Comparison of ENCODE assay signal across 27 mouse cellular contexts in the genomic region with DNA sequence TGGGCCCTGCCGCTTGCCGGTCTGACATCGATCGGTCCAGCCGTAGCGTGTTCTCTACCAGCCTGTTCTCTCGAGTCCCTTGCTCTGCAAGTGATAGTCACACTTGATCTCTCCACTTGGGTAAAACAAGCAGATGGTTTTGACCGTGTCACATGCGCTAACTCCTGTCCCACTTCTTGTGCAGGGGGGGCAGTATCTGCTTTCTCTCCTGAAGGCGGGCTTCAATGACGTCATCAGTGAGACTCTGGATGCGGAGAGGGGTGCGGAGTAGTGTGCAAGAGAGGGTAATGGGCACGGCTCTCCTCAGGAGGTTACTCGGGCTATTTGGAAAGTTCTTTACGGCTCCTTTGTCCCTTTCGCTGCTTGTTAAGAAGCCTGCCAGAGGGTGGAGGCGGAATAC.
A peak's percentile ranks its signal among the peaks of the same experiment; 100 is the strongest.
DNase-seq lines count a peak whose midpoint lies in the region; ATAC-seq and TF ChIP-seq lines count a peak whose summit lies in the region.
"Had no signal": no experiment of that assay in that cellular context is flagged by ENCODE, and none has a peak within 500 bp of the region (broad histone marks: within the 10 kb centered on the region; RNA-seq: fewer than 3 reads in every experiment).

No protein-coding gene starts in this region.

- H3K4me3 ChIP-seq in heart, embryonic 13.5 days, result no peak overlapping the region
- peak overlapping the region; percentile 35 for H3K4me3 ChIP-seq in E14TG2a.4 (replicated peaks; ENCODE audit: low read length)
- H3K4me3 ChIP-seq in limb, embryonic 12.5 days (replicated peaks), result no peak overlapping the region
- H3K4me3 ChIP-seq: embryonic facial prominence, embryonic 12.5 days; embryonic facial prominence, embryonic 15.5 days; gastrocnemius, adult 2 months; heart, embryonic 15.5 days; hindbrain, embryonic 15.5 days; intestine, embryonic 15.5 days had no signal

- peak; percentile 84 for DNase-seq in heart, adult 11 months
- DNase-seq in heart, postnatal 14 days, result no peak
- no peak for DNase-seq in heart, adult 18-20 months
- DNase-seq in layer of hippocampus, adult 11-12 months (ENCODE audit: low spot score), result no peak
- no peak for DNase-seq in lung, postnatal 10 days
- DNase-seq: adrenal gland, adult 2 months; adrenal gland, postnatal 14 days; cerebellum, adult 11 months; cerebellum, adult 2 months; cerebellum, adult 9-11 months; cerebellum, postnatal 25 days; forebrain, postnatal 0 days; gastrocnemius, adult 2 months; gastrocnemius, postnatal 14 days; heart, postnatal 10 days; heart, postnatal 4 days had no signal

- intact Hi-C loops in heart, postnatal 14 days (cut with DNase I), result no loop called here

- no peaks in the 10 kb centered on the region for H3K27me3 ChIP-seq in heart, embryonic 13.5 days (replicated peaks)
- H3K27me3 ChIP-seq in E14TG2a.4 (ENCODE audit: insufficient read depth, low read length), result no peaks in the 10 kb centered on the region
- no peaks in the 10 kb centered on the region for H3K27me3 ChIP-seq in limb, embryonic 12.5 days
- H3K27me3 ChIP-seq: embryonic facial prominence, embryonic 15.5 days; heart, embryonic 15.5 days; hindbrain, embryonic 15.5 days; intestine, embryonic 15.5 days; Patski had no signal

- ATAC-seq in heart, embryonic 13.5 days (ENCODE audit: extremely low read depth, insufficient number of reproducible peaks, low FRiP score, low TSS enrichment), result no peak
- peak; percentile 41; the same call in 1 of the 2 replicates for ATAC-seq in limb, embryonic 12.5 days (ENCODE audit: insufficient number of reproducible peaks, insufficient read depth, low FRiP score, low TSS enrichment, low read depth)
- ATAC-seq: forebrain, embryonic 14.5 days; forebrain, postnatal 0 days; intestine, embryonic 15.5 days; Patski had no signal

- H3K36me3 ChIP-seq in heart, embryonic 13.5 days, result peaks cover 8% of the 10 kb centered on the region
- H3K36me3 ChIP-seq in E14TG2a.4 (ENCODE audit: insufficient read depth, low read length), result no peaks in the 10 kb centered on the region
- H3K36me3 ChIP-seq in limb, embryonic 12.5 days, result no peaks in the 10 kb centered on the region
- H3K36me3 ChIP-seq: embryonic facial prominence, embryonic 12.5 days; embryonic facial prominence, embryonic 15.5 days; G1E; heart, embryonic 15.5 days; hindbrain, embryonic 15.5 days; intestine, embryonic 15.5 days had no signal

- 81% methylated on average over 18 of the region's 18 CpGs for WGBS in heart, embryonic 13.5 days
- WGBS in limb, embryonic 12.5 days, result 89% methylated on average over 18 of the region's 18 CpGs

- no peak for TF ChIP-seq CTCF in E14TG2a.4 (conservative IDR thresholded peaks at IDR 0.05; ENCODE audit: low read length)

- peaks cover 56% of the 10 kb centered on the region for H3K4me1 ChIP-seq in heart, embryonic 13.5 days
- peaks cover 53% of the 10 kb centered on the region for H3K4me1 ChIP-seq in E14TG2a.4 (replicated peaks; ENCODE audit: low read depth, low read length)
- peaks cover 20% of the 10 kb centered on the region for H3K4me1 ChIP-seq in limb, embryonic 12.5 days (replicated peaks)

- no peaks in the 10 kb centered on the region for H3K9me3 ChIP-seq in heart, embryonic 13.5 days
- H3K9me3 ChIP-seq in E14TG2a.4 (ENCODE audit: low read length), result no peaks in the 10 kb centered on the region
- no peaks in the 10 kb centered on the region for H3K9me3 ChIP-seq in limb, embryonic 12.5 days
- H3K9me3 ChIP-seq: embryonic facial prominence, embryonic 12.5 days; embryonic facial prominence, embryonic 15.5 days; heart, embryonic 15.5 days; hindbrain, embryonic 15.5 days; intestine, embryonic 15.5 days had no signal

- peak overlapping the region; percentile 81 for H3K27ac ChIP-seq in heart, embryonic 13.5 days (replicated peaks)
- H3K27ac ChIP-seq in limb, embryonic 12.5 days, result no peak overlapping the region
- H3K27ac ChIP-seq: embryonic facial prominence, embryonic 12.5 days; embryonic facial prominence, embryonic 15.5 days; hindbrain, embryonic 15.5 days; intestine, embryonic 15.5 days had no signal

- H3K4me2 ChIP-seq in heart, embryonic 13.5 days, result no peak overlapping the region
- H3K4me2 ChIP-seq in limb, embryonic 12.5 days, result no peak overlapping the region
- H3K4me2 ChIP-seq: embryonic facial prominence, embryonic 12.5 days; embryonic facial prominence, embryonic 15.5 days; heart, embryonic 15.5 days; hindbrain, embryonic 15.5 days; intestine, embryonic 15.5 days had no signal

- H3K9ac ChIP-seq in heart, embryonic 13.5 days, result no peak overlapping the region
- no peak overlapping the region for H3K9ac ChIP-seq in limb, embryonic 12.5 days (replicated peaks)
- H3K9ac ChIP-seq: embryonic facial prominence, embryonic 12.5 days; embryonic facial prominence, embryonic 15.5 days; forebrain, postnatal 0 days; heart, embryonic 15.5 days; hindbrain, embryonic 15.5 days; intestine, embryonic 15.5 days had no signal
